Mouse (Mus musculus) limb, embryonic 15.5 days (tissue): ENCODE data around the gene Zbtb32. TPM values are rescaled to one million over a fixed set of nuclear protein-coding genes. Genes with fewer than 3 reads are reported as not detected.
A peak's percentile ranks its signal among the peaks of the same experiment; 100 is the strongest.

Experiments
- ATAC-seq: fragments of 200-750 bp; cut with Nextera tagmentation; 2 replicates; pipeline ENCODE4 v1.8.0; 2017; ENCODE audit warnings: low read depth, moderate TSS enrichment; ENCODE audit not compliant: insufficient number of reproducible peaks, low FRiP score, low TSS enrichment
- H3K27ac ChIP-seq: fragments of 300-500 bp; sonication (generic); 2 replicates; pipeline ENCODE4 v1.5.1; 2015; ENCODE audit warnings: moderate library complexity, mild to moderate bottlenecking, inconsistent platforms
- H3K27me3 ChIP-seq: fragments of 300-500 bp; sonication (generic); 2 replicates; pipeline ENCODE4 v1.6.1; 2015; ENCODE audit warnings: inconsistent platforms
- H3K36me3 ChIP-seq: fragments of 300-500 bp; sonication (generic); 2 replicates; pipeline ENCODE4 v1.6.1; 2015; ENCODE audit warnings: inconsistent platforms
- H3K4me1 ChIP-seq: fragments of 300-500 bp; sonication (generic); 2 replicates; pipeline ENCODE4 v1.6.1; 2015; ENCODE audit warnings: inconsistent platforms
- H3K4me2 ChIP-seq: fragments of 300-500 bp; sonication (generic); 2 replicates; pipeline ENCODE4 v1.6.1; 2015; ENCODE audit warnings: mild to moderate bottlenecking, inconsistent platforms
- H3K4me3 ChIP-seq: fragments of 300-500 bp; sonication (generic); 2 replicates; pipeline ENCODE4 v1.5.1; 2015; ENCODE audit warnings: mild to moderate bottlenecking, inconsistent platforms
- H3K9ac ChIP-seq: fragments of 300-500 bp; sonication (generic); 2 replicates; pipeline ENCODE4 v1.6.1; 2015; ENCODE audit warnings: inconsistent platforms
- H3K9me3 ChIP-seq: fragments of 300-500 bp; sonication (generic); 2 replicates; pipeline ENCODE4 v1.6.1; 2016; ENCODE audit warnings: inconsistent platforms
- WGBS: fragments of 180-500 bp; shearing (Covaris S2); methylation state at CpG from one replicate; pipeline ENCODE4 v1.1.7; 2015; 5-methylcytosine and 5-hydroxymethylcytosine counted together
- polyA plus RNA-seq: library from polyadenylated mRNA; unstranded; fragments of >200 nt; fragmentation: Nextera tagmentation; extraction: Ambion mirVana; gene quantifications from 2 replicates; pipeline ENCODE4 v1.2.1, GENCODE M21; 2015

Zbtb32 gene
- polyA plus RNA-seq, 1 experiment from 2014 or later, result 4.2 TPM

DNA sequence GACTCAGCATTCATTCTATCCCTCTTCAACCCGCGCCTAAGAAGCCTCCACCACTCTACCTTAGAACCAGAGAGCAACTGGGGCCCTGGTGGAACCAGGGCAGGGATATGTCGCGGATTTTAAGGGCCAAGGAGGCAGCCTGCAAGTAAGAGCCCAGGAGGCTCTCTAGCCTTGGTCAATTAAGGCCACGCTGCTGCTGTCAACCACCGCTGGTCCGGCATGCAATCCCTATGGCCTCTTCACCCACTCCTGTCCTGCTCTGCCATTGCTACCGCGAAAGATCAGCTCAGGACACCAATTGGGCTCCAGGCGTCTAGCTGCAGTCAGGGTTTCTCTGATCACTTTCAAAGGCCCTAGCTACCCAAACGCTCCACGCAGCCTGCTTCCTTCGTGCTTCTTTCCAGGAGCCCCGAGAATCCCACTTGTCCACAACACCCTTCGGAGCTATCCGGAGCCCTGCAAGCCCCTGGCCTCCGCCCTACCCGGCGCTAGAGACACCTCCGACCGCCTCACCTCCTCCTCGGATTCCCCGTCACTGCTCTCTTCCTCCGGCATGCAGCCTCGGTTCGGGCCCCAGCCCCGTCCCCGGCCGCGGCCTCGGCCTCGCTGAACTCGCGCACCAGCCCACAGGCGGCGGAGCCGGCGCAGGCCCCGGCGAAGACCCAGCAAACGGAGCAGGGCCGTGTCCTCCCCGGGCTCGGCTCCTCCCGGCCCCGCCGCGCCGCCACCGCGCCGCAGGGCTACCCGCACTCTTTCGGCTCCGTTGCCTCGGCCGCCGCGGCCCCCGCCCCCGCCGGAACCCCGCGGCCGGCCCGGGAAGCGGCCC lies 10.7 kb downstream of the Zbtb32 start:
- WGBS, result under 1% methylated on average over 60 of the region's 67 CpGs
- Histone ChIP-seq H3K9ac (peak overlapping the region; percentile 99), H3K36me3 (peaks cover 35% of the 10 kb centered on the region), H3K4me1 (peaks cover 27% of the 10 kb centered on the region), H3K4me3 (peak overlapping the region; percentile 96), H3K27ac (peak overlapping the region; percentile 94), H3K9me3 (no peaks in the 10 kb centered on the region), H3K27me3 (no peaks in the 10 kb centered on the region), H3K4me2 (peak overlapping the region; percentile 87)
- ATAC-seq, result no peak

DNA sequence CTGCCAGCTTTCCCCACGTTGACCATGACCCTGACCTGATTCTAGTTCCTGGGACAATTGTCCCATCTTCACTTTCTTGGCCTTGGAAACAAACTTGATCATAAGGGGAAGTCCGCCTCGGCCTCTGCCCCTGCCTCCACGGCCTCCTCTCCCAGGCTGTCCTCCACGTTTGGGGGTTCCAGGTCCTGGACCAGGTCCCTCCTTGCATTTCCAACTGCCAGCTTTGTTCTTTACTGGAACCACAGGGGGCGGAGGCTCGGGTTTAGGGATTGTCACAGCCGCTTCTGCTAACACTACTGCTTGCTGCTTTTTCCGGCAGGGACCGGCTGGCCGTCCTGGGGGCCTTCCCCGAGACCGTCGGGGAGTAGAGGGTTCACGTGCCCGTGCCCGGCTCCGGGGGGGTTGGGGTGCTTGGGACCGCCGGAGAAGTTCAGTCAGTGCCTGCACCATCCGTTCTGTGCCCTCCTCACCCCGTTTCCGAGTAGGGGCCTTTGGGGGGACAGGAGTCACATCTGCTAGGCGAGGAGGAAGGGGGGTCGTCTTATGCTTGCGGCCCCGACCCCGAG lies 12.2 kb downstream of the Zbtb32 start:
- Histone ChIP-seq H3K9me3 (no peaks in the 10 kb centered on the region), H3K9ac (0 out of 2 replicates have a peak overlapping the region, but pooled peaks have one; percentile 99), H3K27me3 (no peaks in the 10 kb centered on the region), H3K27ac (no peak overlapping the region), H3K4me1 (peaks cover 27% of the 10 kb centered on the region), H3K4me2 (no peak overlapping the region), H3K36me3 (peaks cover 50% of the 10 kb centered on the region), H3K4me3 (0 out of 2 replicates have a peak overlapping the region, but pooled peaks have one; percentile 96)
- ATAC-seq, result no peak
- 87% methylated on average over 28 of the region's 28 CpGs for WGBS

DNA sequence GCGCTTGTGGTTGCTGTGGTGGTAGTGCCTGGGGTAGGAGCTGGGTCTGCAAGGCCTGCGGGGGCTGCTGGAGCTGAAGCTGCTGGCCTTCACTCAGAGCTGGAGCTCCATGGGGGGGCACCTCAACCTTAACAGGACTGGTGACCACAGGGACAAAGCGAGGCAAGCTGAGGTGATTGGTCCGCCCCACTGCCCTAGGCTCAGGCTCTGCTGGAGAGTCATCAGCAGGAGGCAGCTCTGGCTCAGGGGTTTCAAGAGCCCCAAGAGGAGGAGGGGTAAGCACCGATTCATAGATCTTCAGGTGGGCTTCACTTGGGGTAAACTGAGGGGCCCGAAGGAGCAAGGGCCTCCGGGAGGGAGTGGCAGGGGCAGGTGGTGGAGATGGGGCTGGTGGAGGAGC lies 13.5 kb downstream of the Zbtb32 start:
- Histone ChIP-seq H3K9me3 (no peaks in the 10 kb centered on the region), H3K9ac (no peak overlapping the region), H3K4me2 (no peak overlapping the region), H3K27ac (no peak overlapping the region), H3K27me3 (no peaks in the 10 kb centered on the region), H3K4me3 (no peak overlapping the region), H3K36me3 (peaks cover 64% of the 10 kb centered on the region), H3K4me1 (peaks cover 23% of the 10 kb centered on the region)
- 97% methylated on average over 7 of the region's 7 CpGs for WGBS
- ATAC-seq, result no peak

DNA sequence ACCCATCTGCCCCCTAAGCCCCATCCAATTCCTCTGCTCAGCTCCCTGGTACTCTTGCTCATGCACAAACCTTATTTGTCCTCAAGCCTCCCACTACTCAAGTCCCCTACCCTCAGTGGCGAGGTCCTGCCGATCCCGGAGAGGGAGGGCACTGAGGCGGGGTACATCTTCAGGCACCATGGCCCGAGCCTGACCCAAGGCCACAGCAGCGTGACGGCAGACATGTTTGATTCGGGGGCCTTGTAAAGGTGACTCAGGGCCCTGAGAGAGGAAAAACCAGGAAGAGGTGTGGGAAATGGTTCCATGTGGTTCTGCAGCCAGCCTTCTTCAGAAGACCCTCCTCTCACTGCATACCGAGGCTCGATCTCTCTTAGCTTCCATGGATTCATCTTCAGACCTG lies 14.4 kb downstream of the Zbtb32 start:
- H3K9ac ChIP-seq, result no peak overlapping the region
- no peak for ATAC-seq

DNA sequence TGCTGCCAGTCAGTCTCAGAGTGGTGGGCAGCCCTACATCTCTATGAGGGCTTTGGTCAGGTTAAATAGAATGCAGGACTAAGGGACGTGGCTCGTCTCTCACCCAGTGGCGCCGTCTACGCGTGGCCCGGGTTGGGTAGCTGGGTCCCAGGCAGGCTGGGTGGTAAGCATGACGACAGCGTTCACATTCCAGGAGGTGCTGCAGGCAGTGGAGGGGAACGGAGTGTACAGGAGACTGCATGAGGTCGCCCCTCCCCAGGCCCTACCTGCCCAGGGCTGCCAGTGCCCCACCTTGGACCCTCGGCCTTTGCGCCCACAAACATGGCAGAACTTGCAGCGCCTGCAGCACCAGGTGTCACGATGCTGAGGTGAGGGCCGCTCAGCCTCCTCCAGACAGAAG lies 17.2 kb downstream of the Zbtb32 start:
- H3K27ac ChIP-seq, result no peak overlapping the region
- H3K27me3 ChIP-seq, result no peaks in the 10 kb centered on the region
- 92% methylated on average over 16 of the region's 16 CpGs for WGBS
- H3K4me2 ChIP-seq, result no peak overlapping the region
- no peak for ATAC-seq
- H3K9me3 ChIP-seq, result no peaks in the 10 kb centered on the region
- no peak overlapping the region for H3K9ac ChIP-seq
- H3K4me1 ChIP-seq, result peaks cover 4% of the 10 kb centered on the region
- peaks cover 99% of the 10 kb centered on the region for H3K36me3 ChIP-seq
- H3K4me3 ChIP-seq, result no peak overlapping the region

More for the DNA sequence above, 14.4 kb downstream of the Zbtb32 start:
- Histone ChIP-seq H3K4me3 (no peak overlapping the region), H3K4me2 (no peak overlapping the region), H3K4me1 (peaks cover 16% of the 10 kb centered on the region), H3K36me3 (peaks cover 72% of the 10 kb centered on the region), H3K9me3 (no peaks in the 10 kb centered on the region), H3K27ac (no peak overlapping the region), H3K27me3 (no peaks in the 10 kb centered on the region)
- WGBS, result 91% methylated on average over 10 of the region's 10 CpGs

DNA sequence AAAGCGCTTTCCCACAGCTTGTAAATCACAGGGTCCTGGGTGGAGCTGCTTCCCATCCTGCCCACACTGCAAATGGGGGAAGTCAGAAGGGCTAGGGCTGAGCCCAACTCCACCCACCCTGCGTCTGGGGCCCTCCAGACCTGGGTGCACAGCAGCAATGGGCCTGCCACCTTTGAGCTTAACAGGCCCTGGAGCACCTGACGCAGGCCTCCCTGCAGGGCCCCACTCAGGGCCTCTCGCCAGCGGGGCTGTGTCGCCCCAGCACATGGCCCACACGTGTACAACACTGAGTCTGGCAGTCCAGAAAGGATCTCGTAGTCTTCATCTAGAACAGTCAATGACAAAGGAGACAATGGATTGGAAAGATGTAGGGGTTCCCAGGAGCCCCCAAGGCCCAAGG lies 18.8 kb downstream of the Zbtb32 start:
- Histone ChIP-seq H3K4me3 (no peak overlapping the region), H3K4me1 (no peaks in the 10 kb centered on the region), H3K9me3 (no peaks in the 10 kb centered on the region), H3K27me3 (no peaks in the 10 kb centered on the region), H3K36me3 (peaks cover 100% of the 10 kb centered on the region), H3K27ac (no peak overlapping the region), H3K9ac (no peak overlapping the region), H3K4me2 (no peak overlapping the region)
- no peak for ATAC-seq
- WGBS, result 89% methylated on average over 8 of the region's 8 CpGs

DNA sequence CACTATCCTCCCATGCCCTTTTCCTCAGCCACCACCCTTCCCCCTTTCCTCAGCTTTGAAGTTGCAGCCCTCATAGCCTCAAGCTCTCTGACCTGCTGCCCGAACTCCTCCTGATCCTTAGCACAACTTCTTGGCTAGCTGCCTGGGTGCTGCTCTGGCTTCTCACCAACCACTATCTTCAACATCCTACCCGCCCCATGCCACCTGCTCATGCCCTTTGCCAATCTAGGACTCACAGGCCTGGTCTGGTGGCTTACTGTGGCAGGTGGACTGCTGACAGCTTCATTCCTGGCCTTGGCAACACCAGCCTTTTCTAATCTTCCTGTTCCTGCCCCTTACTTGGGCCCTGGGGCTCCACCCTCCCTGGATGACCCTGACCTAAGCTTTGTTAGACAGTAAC lies 25.7 kb downstream of the Zbtb32 start:
- Histone ChIP-seq H3K36me3 (peaks cover 98% of the 10 kb centered on the region), H3K27me3 (no peaks in the 10 kb centered on the region), H3K4me2 (no peak overlapping the region), H3K4me1 (no peaks in the 10 kb centered on the region), H3K9me3 (no peaks in the 10 kb centered on the region), H3K9ac (no peak overlapping the region), H3K27ac (no peak overlapping the region), H3K4me3 (no peak overlapping the region)
- ATAC-seq, result no peak
- 69% methylated on average over 2 of the region's 2 CpGs for WGBS

DNA sequence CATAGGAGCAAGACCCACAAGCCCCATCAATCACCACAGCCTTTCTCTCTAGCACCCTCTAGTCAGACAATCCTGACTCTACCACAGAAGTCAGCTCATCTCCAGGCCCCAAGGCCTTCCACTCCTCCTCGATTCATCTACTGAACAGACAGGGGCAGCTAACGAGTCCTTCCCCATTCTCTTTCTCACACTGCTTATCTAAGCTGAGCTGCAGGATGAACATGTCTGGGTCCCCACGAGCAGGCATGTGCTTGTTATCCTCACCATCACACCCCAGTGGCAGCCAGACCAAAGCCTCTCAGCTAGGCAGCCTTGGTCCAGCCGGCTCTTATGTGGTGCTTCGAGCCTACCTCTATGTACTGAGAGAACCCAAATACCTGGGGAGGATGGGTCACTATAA lies 26.3 kb downstream of the Zbtb32 start:
- no peak overlapping the region for H3K4me2 ChIP-seq
- H3K27ac ChIP-seq, result no peak overlapping the region
- WGBS, result 86% methylated on average over 5 of the region's 5 CpGs
- no peak overlapping the region for H3K9ac ChIP-seq
- H3K36me3 ChIP-seq, result peaks cover 95% of the 10 kb centered on the region
- no peaks in the 10 kb centered on the region for H3K9me3 ChIP-seq
- H3K4me1 ChIP-seq, result no peaks in the 10 kb centered on the region
- no peak overlapping the region for H3K4me3 ChIP-seq
- H3K27me3 ChIP-seq, result no peaks in the 10 kb centered on the region
- no peak for ATAC-seq

DNA sequence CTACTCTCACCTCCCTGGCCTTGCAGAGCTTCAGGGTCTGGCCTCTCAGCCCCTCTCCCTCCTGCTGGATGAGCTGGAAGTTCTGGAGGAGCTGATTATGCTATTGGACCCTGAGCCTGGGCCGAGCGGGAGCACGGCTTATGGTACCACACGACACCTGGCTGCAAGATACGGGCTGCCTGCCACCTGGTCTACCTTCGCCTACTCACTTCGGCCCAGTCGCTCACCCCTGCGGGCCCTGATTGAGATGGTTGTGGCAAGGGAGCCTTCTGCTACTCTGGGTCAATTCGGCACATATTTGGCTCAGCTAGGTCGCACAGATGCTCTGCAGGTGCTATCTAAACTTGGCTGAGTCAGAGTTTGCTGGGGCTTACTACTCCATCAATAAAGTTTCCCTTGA lies 31.2 kb downstream of the Zbtb32 start:
- no peak for ATAC-seq
- Histone ChIP-seq H3K27ac (no peak overlapping the region), H3K9me3 (no peaks in the 10 kb centered on the region), H3K4me2 (no peak overlapping the region), H3K36me3 (peaks cover 74% of the 10 kb centered on the region), H3K4me1 (peaks cover 7% of the 10 kb centered on the region), H3K9ac (no peak overlapping the region), H3K4me3 (no peak overlapping the region), H3K27me3 (no peaks in the 10 kb centered on the region)
- 88% methylated on average over 11 of the region's 11 CpGs for WGBS

DNA sequence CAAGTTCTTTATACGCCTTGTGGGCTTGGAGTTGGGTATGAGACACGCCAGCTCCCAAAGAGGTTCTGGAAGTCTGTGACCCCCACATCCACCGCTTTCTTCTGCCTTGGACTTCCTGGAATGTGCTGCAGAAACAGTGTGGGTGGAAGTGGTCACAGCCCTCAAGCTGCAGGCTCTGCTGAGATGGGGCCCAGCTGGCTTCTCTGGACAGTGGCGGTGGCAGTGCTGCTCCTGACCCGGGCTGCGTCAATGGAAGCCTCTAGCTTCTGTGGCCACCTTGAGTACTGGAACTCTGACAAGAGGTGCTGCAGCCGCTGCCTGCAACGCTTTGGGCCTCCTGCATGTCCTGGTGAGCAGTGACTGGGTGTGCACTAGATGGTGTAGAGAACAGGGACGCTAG lies 32.7 kb downstream of the Zbtb32 start:
- WGBS, result 87% methylated on average over 9 of the region's 9 CpGs
- Histone ChIP-seq H3K4me1 (peaks cover 7% of the 10 kb centered on the region), H3K9me3 (no peaks in the 10 kb centered on the region), H3K4me2 (no peak overlapping the region), H3K27me3 (no peaks in the 10 kb centered on the region), H3K36me3 (peaks cover 61% of the 10 kb centered on the region), H3K4me3 (no peak overlapping the region), H3K9ac (no peak overlapping the region), H3K27ac (no peak overlapping the region)
- ATAC-seq, result no peak

DNA sequence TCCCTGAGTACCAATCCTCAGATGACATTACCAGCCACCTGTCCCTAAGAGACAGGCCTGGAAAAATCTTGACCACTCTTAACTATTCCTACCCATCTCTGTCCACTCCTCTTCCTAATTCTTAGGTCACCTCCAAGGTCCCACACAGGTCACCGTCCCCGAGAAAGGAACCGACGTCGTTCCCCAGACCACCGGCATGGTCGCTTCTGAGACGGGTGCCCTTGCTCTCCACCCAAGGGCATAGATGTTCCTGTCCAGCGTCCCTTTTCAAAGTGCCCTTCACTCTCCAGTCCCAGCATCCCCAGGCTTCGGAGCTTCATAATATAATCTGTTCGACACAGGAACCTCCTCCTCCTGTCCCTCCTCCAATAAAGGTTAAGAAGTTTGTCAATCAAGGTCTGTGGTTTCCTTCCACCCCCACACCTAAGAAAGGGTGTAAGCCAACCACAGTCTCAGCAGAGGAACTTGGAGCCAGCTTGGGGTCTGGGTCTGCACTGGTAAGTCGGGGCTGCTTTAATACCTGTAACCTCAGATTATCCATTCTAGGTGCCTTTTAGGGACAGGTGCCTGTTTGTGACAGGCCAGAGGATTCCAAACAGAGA lies 33.6 kb downstream of the Zbtb32 start, which contains the start of gene Igflr1:
Gene Igflr1, plus strand, starts transcription at position 458 of the 602 bp plus-strand sequence.
- peaks cover 51% of the 10 kb centered on the region for H3K36me3 ChIP-seq
- no peak within 1 kb of the TSS for H3K27ac ChIP-seq
- peak within 1 kb of the TSS; percentile 68; the same call in 1 of the 2 replicates for H3K4me3 ChIP-seq
- no peak within 1 kb of the TSS for H3K9ac ChIP-seq
- H3K9me3 ChIP-seq, result no peaks in the 10 kb centered on the region
- no peaks in the 10 kb centered on the region for H3K27me3 ChIP-seq
- 92% methylated on average over 12 of the region's 12 CpGs for WGBS
- ATAC-seq, result no peak
- H3K4me2 ChIP-seq, result no peak within 1 kb of the TSS
- H3K4me1 ChIP-seq, result peaks cover 7% of the 10 kb centered on the region

DNA sequence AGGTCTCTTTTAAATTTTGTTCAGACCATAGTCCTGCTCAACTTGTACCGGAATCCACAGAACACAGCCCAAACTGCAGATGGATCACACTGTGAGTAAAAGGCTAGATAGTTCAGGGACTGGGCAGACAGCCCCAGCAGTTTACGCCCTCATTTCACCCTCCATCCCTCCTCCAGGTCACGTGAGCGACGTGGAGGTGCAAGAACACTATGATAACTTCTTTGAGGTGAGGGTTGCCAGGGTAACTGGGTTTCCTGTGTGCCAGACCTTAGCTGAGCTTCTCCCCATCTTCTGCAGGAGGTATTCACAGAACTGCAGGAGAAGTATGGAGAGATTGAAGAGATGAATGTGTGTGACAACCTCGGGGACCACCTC lies 34.8 kb downstream of the Zbtb32 start:
- H3K4me1 ChIP-seq, result peaks cover 10% of the 10 kb centered on the region
- H3K27ac ChIP-seq, result peak overlapping the region; percentile 97
- peak overlapping the region; percentile 68 for H3K4me3 ChIP-seq
- no peaks in the 10 kb centered on the region for H3K27me3 ChIP-seq
- ATAC-seq, result no peak
- peak overlapping the region; percentile 71; the same call in 1 of the 2 replicates for H3K9ac ChIP-seq
- H3K36me3 ChIP-seq, result peaks cover 40% of the 10 kb centered on the region
- WGBS, result 18% methylated on average over 6 of the region's 6 CpGs
- no peaks in the 10 kb centered on the region for H3K9me3 ChIP-seq
- peak overlapping the region; percentile 61 for H3K4me2 ChIP-seq
